Mouse (Mus musculus) cortical plate, adult 2 months (tissue): ENCODE measurements around the gene Cyp4f18.

Experiments used
- CTCF ChIP-seq: fragments of 200-500 bp; IDR thresholded peaks from 2 replicates; pipeline ENCODE4 v1.5.1; 2011; ENCODE audit warnings: mild to moderate bottlenecking, control low read depth, low read length; ENCODE audit not compliant: insufficient read depth; ENCODE audit errors: extremely low read depth
- POLR2A ChIP-seq: fragments of 200-500 bp; IDR thresholded peaks from 2 replicates; pipeline ENCODE4 v1.6.1; 2011; ENCODE audit warnings: mild to moderate bottlenecking, low read length, control low read depth; ENCODE audit not compliant: insufficient read depth; ENCODE audit errors: extremely low read depth

DNA sequence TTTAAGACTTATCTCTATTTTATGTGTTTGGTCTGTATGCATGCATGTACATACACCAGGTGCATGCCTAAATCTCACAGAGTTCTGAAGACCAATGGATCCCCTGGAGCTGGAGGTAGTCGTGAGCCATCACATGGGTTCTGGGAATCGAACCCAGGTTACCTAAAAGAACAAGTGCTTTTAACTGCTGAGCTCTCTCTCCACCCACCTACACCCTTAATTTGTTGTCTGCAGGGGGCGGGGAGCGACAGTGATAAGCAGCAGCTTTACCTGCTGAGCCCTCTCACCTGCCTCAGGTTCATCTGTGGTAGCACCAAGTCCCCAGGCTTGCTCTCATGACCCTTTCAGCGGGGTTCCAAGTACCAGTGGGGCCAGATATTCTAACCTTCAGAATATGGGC, 47.6 kb downstream of the Cyp4f18 start:
- TF ChIP-seq CTCF (no peak), POLR2A (no peak)
